Mouse (Mus musculus) CD8-positive naive resting alpha-beta T cell, adult 2 months (primary cell): ENCODE measurements around the gene Gpi1.

Experiments used
- DNase-seq, 2 experiments: peaks; one replicate each; pipeline ENCODE4 v3.0.0; 2022; ENCODE audit warnings: low read depth in 2 of 2, low spot score in 2 of 2

Gene Gpi1

DNA sequence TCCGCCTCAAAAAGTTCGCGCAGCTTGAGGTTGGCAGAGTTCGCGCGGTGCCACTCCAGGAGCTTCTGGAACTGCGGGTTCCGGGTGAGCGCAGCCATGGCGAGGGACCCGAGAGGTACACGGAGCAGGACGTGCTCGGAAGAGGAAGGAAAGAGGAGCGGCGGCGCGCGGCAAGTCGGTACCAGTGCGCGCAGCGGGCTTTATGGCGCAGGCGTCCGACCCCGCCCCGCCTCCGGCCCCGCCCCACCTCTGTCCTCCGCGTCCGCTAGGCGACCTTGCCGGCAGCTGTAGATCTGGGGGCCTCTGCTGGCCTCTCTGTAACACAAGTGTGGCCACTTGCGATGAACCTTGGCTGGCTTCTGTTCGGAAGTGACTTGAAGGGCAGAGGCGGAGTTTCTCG, at the start of gene Gpi1:
Gene Gpi1 (minus strand): TSS at position 221 of the 400 bp plus-strand sequence.
- DNase-seq: peak; percentile 64 to 67

DNA sequence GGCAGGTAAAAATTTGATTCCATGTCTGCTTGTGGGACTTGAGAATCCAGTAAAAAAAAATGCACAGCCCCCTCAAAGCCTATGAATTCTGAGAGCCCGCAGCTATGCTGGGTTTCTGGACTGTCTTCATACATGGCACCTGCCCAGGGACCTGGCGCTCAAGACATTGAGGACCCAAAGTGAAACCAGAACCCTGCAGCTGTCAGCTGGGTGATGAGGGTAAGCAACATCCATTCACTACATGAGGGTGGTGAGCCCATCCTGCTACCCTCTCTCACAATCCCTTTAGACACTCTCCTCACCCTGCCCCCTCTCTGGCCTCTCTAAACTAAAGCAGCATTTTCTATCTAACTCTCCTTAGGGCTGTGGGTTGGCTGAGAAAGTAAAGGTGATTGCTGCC, 47.5 kb upstream of the Gpi1 start:
- no peak for DNase-seq

DNA sequence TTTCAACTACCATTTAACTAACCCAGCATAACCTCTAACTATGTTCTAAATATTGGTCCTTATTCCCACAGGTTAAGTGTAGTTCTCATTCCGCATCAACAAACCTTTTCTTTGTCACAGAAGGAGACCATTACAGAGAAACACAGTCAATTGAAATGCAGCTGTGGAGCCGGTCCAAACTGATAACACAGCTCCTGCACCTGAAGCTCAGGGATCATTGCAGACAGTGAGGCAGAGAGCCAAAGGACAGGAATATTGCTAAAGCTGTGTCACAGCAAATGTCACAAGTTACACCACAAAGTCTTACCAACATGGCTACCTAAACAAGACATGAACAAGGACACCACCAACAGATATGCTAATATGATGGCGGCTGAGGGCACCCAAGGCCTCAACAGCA, 45.9 kb upstream of the Gpi1 start:
- no peak for DNase-seq

DNA sequence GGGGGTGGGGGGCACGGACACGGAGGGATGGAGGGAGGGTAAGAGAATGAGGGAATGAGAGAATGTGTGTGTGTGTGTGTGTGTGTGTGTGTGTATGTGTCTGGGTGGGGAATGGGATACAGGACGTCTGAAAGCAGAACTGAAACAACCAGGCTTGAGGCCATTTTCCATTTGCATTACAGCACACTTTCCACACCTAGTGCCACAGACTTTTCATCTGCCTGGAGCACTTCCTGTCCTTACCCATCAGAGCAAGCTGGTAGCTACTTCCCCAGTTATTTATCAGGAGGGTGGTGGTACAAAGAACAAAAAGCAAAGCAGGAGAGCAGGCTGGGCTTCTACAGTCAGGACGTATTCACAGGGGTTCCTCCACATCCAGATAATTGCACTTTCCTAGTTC, 42.3 kb upstream of the Gpi1 start:
- no peak for DNase-seq

DNA sequence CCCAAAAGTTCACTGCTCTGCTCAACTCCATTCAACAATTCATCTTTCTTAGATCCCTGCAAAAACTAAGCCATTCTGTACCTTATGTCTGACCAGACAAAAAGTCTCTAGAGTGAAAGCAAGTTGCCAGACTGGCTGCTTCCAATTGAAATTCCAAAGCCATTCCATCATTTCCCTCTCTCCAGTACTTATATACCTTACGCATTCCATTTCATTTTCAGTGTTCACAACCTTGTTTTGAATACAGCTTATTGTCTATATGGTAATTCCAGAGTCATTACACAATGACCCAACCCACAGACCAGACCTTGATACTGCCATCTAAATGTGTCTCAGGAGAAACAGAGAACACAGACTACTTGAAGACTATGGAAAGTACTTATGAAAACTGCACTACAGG, 38.3 kb upstream of the Gpi1 start:
- no peak for DNase-seq

DNA sequence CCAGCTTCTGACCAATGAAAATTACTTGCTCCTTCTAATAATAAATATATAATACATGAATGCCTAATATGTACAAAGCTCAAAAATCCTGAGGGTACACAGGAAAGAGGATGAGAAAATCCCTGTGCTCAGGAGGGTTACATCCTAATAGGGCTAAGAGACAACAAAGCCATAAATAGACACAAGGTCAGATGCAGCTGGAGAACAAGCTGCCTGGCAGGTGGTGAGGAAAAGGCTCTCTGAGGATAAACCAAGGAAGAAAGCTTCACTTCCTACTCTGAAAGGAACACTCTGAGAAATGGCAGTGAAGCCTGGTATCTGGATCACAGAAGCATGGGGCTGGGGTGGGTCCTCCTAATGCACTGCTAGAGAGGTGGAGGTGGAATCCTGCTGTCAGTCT, 36.3 kb upstream of the Gpi1 start:
- DNase-seq: no peak

DNA sequence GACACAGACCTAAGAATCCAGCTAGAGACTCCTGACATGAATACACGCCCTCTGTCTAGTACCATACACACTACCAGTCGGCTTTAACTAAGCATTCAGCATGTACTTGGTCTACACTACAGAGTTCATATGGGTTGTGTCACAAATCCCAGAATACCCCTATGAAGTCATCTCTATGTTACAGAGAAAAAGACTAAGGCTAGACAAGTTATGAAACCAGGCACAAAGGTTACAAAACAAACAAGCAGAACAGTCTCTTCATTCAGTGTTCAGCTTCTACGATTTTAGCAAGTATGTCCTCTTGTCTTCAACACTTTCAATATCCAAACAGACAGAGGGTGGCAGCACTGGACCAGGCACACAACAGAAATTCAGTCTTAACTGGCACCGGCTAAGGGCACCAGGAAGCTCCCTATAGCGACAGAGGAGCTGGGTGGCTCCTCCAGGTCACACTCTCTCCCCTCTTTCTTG, 35.8 kb upstream of the Gpi1 start:
- peak; percentile 11 to 29 for DNase-seq

DNA sequence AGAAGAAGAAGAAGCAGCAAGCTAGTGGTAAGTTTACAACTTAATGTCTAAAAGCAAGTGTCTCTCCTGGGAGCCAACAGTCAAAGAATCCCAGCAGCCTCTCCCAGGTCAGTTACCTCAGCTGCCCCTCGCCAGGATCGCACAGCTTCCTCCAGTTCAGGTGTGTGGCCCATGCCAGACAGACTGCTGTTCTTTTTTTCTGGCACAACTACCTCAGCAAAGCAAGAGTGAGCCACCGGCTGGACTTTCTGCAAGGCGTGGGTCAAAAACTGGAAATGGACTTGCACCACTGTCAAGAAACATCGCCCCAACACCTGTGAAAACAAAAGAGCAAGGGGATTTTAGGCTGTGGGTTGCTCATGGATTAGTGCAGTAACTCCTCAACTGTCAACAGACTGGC, 33.3 kb upstream of the Gpi1 start:
- DNase-seq: no peak

DNA sequence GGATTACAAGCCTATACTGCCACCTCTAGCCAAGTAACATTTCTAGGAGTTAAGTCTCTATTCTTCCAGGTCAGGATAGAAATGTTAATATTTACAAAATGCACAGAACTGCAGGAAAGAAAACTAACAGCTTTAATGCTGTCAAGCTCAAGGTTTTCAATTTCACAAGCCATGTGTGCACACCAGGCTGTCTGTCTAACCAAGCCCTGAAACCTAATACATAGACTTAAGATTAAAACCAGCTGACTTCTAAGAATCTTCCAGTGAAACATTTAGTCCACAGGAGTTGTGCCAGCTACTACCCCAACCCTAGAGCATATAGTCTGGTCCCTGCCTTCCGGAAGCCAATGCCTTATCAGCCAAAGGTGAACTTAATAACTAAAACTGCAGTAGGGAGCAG, 28.3 kb upstream of the Gpi1 start:
- DNase-seq: no peak

DNA sequence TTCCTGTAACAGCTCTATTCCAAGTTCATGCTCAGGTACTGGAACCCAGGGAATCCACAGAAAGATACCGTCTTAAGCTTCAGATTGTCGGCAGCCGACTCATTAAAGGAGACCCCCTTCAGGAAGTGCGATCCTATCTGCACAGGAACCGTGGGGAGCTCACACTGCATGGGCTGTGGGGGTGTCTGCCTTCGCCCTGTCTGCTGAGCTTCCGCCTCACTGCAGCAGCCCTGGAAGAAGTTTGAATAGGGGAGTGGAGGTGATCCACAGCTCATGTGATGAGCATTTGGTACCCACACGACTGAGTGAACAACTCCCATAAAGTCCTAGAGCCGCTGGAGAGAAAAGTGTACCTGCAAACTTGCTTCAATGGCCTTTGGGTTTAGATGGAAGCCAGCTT, 27.1 kb upstream of the Gpi1 start:
- no peak for DNase-seq

DNA sequence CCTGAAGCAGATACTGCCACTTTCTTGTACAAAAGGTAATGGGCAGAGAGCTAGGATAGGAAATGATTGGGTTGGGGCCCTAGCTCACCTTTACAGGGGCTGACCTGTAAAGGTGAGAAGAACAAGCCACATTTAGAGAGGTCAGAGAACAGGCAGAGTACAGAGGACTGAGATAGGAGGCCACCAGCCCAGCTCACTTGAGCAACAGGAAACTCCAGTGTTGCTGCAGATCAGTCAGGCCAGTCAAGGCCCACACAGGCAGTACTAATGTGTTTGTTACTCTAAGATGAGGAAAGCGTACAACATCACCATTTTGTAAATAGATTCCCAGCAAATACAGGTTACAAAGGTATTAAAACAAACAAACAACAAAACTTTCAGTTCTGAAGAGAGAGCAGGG, 25.8 kb upstream of the Gpi1 start:
- no peak for DNase-seq

DNA sequence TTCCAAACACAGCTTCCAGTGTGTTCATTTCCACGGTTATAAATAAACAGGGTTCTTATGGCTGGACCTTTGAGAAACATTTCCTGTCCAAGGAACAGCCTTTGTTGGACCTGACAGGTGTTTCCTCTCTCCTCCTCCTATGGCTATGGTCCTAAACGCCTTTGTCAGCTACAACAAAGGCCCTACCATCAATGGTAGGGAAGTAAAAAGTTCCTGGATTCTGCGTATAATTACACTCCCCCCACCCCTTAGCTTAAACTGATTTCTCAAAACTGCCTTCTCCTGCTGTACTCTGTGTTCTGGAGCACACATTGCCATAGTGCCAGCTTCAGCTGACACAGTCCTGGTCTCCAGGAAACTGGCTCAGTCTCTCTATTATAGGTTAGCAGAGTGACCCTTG, 25.0 kb upstream of the Gpi1 start:
- DNase-seq: no peak

DNA sequence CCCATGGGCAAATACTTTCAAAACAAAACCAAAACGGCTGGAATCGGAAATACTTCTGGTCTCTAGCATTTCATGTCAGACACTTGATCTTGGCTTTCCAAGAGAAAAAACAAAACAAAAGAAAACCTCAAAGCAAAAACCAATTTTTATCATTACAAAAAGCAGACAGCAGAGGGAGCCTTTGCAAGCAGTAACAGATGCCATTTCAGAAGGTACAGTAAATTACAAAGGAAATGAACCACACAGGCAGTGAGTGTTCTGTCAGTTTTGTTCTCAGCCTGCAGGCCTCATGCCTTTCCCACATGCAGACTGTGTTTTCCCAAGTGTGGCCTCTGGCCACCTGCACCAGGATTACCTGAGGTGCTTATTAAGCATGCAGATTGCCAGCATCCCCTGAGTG, 21.9 kb upstream of the Gpi1 start:
- DNase-seq: peak; percentile 9 to 24

DNA sequence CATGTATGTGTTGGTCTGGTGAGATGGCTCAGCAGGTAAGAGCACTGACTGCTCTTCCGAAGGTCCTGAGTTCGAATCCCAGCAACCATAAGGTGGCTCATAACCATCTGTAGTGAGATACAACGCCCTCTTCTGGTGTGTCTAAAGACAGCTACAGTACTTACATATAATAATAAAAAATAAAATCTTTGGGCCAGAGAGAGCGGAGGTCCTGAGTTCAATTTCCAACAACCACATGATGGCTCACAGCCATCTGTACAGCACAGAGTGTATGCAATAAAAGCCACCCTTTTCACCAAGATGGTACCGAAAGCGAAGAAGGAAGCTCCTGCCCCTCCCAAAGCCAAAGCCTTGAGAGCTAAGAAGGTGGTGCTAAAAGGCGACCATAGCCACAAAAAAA, 20.6 kb upstream of the Gpi1 start, which contains the start of gene Gm6096:
Gene Gm6096 (plus strand): TSS at position 301 of the 400 bp plus-strand sequence.
- DNase-seq: no peak

DNA sequence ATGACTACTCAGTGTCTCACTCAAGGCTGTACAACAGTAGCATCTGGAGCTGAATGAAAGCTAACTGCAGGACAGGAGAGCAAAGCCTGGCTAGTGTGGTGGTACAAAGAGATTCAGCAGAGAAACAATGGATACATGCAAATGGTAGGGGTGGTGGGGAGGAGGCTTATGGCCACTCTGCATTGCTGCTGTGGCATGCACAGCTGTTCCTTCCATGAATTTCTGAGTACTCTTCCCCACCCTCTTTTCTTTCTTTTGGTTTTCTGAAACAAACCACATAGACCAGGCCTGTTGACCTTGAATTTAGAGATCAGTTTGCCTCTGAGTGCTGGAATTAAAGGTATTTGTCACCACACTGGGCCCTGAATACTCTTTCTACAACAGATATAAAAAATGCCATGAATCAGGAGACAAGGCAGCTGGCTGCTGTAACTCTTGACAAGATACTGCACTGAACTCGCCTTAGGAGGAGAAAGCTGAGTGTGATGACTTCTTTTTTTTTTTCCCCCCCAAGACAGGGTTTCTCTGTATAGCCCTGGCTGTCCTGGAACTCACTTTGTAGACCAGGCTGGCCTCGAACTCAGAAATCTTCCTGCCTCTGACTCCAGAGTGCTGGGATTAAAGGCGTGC, 16.8 kb upstream of the Gpi1 start:
- DNase-seq: no peak

DNA sequence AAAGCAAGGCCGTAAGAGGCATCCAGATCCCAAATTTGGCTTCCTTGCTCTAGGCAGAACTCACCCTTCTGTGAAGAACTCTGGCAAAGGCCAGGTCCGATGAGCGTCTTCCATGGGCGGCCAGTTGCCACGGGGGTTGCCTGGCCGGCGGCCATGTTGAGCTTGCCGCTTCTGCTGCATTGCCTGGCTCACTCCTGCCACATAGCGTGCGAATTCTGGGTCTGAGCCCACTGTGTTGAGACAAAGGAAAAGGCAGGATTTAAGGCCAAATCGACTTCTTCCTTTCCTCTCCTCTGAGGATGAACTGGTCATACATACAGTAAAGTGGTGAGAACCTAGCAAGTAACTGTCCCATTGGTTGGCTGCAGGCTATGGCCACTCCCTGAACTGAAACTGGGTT, 12.0 kb upstream of the Gpi1 start:
- DNase-seq: no peak

DNA sequence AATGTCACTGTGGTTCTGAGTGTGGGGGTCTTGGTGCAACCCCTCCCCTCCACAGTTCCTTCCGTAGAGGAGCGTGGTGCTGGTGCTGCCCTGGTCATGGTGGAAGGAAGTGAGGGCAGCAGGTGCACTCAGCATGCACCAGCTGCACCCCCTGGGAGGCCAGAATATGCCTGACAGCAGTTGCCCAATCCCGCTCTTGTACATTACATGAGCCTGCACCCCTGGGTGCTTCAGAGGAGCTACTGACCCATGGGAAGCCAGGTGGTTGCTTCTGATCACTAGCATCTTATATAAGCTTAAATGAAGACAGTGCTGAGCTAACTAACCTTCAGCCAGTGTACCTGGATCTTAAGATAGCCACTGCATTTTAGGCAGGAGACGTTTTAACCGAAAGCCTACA, 8.0 kb upstream of the Gpi1 start:
- no peak for DNase-seq

DNA sequence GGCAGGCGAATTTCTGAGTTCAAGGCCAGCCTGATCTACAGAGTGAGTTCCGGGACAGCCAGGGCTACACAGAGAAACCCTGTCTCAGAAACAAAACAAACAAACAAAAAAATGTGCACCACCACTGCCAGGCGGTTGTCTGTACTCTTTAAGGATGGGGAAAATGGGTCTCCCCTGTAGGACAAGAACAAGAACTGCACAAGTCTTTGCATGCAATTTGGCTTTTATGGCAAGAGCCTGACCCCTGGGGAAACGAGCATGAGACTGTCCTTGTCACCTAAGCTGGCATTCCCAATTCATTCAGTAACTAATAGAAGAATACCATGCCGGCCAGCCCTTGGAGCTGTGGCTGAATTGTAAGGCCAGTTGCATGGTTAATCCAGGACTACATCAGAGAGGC, 5.5 kb upstream of the Gpi1 start:
- DNase-seq: no peak

DNA sequence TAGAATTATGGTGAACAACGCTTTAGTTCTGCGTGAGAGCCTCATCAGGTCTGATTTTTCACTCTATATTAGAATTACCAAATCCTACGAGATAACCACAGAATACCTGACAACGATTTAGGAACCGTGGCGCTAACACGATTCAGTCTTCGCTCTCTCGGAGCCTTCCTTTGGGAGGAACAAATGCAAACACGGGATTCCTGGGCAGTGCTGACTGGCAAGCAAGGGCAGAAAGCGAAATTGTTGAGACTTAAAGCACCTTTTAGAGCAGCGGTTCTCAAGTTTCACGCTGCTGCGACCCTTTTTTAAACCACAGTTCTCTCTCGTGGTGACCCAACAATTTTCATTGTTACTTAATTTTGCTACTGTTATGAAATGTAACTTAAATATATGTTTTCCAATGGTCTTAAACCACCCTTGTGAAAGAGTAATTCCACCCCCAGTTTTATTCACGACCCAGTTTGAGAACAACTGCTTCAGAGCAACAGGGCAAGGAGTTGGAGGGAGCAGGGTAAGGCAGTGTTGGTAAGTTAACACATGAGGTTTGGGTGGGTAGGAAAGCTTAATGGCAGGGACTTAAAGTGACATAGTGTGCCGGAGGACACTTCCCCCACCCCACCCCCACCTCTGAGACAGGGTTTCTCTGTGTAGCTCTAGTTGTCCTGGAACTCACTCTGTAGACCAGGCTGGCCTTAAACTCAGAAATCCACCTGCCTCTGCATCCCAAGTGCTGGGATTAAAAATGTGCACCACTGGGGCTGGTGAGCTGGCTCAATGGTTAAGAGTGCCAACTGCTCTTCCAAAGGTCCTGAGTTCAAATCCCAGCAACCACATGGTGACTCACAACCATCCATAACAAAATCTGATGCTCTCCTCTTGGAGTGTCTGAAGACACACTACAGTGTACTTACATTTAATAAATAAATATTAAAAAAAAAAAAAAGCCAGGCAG, 4.8 kb upstream of the Gpi1 start:
- no peak for DNase-seq

DNA sequence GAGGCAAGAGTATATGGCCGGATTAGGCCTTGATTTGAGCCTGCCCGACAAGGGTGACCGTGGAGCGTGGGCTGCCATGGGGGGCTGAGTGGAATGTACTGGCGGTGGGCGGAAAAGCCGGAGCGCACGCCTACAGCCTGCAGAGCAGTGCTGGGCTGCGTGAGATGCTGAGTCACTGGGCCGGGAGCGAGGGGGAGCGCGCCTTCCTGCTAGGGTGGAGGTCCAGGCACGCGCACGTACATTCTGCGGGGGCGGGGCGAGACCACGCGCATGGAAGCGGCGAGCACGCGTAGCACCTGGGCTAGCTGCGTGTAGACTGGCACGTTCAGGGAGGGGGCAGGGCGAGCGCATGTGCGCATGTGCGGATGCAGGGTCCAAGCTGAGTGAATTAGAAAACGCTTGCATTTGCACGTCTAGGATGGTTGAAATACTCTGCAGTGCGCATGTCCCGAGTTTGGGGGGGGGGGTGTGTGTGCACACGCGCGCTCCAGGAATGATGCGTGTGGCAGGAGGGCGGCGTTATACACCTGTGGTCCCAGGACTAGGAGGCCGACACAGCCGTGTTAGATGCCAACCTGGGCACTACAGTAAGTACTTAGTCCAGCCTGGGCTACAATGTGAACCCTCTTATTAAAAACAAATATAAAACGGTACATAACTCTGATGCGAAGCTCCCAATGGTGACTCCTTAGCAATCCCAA, 3.9 kb upstream of the Gpi1 start:
- DNase-seq: peak; percentile 95 to 98

DNA sequence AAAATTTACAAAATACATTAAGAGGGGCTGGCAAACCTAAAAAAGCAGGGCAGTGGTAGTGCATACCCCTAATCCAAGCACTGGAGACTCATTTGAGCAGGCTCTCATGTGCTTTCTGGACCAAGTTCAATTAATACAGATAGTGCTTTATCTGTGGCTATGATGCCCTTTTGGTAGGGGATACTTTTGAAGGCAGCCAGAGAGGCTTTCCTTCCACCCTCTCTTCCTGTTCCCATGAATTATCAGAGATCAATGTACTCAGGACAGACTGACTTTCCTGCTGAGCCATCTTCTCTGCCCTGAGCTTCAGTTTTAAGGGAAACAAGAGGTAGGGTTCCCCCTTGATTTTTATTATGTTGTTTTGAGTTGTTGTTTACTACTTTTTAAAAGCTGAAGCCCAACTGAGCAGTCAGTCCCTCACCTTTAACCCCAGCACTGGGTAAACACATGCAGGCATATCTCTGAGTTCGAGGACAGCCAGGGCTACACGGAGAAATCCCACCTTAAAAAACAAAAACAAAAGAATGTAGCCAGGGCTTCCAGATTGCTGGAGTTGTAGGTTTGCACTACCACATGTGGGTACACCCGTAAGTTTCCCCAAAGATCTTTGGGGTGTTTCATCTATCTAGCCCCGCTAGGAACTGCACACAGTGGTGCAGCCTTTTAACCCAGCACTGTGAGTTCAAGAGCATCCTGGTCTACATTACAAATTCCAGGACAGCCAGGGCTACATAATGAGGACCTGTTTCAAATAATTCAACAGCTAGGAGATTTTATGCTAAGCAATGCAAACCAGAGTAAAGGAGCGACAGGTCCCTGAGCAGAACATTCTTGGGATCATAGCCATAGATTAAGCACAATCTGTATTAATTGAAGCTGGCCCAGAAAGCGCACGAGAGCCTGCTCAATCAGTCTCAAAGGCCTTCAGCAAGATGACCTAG, 2.9 kb upstream of the Gpi1 start:
- DNase-seq: no peak
